Mouse (Mus musculus) inflammation-experienced regulatory T-cells, adult 6 months (primary cell): Measurements from ENCODE around the gene Ckb. TPM values are rescaled to one million over a fixed set of nuclear protein-coding genes. Genes with fewer than 3 reads are reported as not detected.
"Not testable (repeated sequence)": the region's sequence is repeated elsewhere in the genome, so short reads cannot be mapped to it uniquely, and the experiment has no call there.

Source experiments
- ATAC-seq: one replicate; pipeline ENCODE4 v1.8.0; 2017
- polyA plus RNA-seq, 3 experiments: library from polyadenylated mRNA; unstranded; fragments of 100-300 nt; shearing (Covaris generic); gene quantifications; one replicate each; pipeline ENCODE4 v1.2.1; 2017

Gene Ckb
- polyA plus RNA-seq, 3 experiments from 2014 or later = 24.2 to 37.2 (median 31.8) TPM

DNA sequence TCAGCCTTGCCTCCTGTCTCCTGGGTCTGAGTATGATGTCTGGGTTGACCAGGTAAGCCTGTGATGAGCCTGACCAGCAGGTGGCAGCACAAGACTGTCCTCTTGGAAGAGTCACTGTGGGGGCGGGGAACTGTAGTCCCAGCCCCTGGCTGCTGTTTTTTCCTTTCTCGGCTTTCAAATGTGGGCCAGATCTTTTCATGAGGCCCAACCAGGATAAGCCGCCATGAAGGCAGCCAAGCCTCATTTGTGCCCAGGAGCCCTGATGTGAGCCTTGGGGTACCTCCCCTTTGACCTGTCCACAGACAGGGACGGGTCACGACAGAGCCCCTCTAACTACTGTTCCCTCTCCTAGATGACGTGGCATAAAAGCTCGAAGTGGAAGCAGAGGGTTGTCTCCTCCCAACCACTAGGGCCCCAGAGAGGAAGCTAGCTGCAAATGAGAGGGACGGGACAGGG lies 3.7 kb downstream of the Ckb start:
- ATAC-seq = peak; percentile 77

DNA sequence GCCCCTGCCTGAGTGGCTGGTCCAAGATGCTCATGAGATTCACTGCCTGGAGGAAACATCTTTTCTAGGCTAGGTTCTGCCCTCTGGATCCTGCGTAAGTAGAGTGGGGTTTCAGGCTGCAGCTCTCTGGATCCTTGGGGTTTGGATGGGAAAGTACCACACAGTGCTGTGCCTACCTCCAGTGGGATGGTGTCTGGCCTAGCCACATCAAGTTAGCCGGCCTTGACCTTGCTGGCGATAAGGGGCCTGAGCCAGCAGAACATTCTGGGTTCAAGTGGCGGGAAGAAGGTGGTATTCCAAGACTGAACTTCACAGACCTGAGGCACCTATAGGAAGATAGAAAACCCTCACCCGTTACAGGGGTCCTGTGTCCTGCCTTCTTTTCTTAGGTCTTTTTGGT lies 4.7 kb downstream of the Ckb start:
- no peak for ATAC-seq

DNA sequence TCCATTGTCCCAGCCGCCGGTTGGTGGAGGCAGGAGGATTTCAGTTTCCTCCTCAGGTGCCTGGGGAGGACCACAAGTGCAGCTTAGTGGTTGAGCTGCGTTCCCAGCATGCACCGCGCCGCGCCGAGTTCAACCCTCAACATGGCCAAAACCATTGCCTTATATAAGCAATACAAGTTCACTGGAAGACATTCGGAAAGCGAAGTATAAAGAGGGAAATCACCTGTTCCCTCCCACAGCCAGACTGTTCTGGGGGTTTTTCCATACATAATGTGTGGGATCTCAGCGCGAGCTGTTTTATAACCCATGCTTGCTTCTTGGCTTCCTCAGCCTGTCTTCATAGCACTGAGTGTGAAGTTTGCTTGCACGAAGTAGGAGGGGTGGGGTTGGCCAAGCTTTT lies 5.8 kb downstream of the Ckb start:
- no peak for ATAC-seq

DNA sequence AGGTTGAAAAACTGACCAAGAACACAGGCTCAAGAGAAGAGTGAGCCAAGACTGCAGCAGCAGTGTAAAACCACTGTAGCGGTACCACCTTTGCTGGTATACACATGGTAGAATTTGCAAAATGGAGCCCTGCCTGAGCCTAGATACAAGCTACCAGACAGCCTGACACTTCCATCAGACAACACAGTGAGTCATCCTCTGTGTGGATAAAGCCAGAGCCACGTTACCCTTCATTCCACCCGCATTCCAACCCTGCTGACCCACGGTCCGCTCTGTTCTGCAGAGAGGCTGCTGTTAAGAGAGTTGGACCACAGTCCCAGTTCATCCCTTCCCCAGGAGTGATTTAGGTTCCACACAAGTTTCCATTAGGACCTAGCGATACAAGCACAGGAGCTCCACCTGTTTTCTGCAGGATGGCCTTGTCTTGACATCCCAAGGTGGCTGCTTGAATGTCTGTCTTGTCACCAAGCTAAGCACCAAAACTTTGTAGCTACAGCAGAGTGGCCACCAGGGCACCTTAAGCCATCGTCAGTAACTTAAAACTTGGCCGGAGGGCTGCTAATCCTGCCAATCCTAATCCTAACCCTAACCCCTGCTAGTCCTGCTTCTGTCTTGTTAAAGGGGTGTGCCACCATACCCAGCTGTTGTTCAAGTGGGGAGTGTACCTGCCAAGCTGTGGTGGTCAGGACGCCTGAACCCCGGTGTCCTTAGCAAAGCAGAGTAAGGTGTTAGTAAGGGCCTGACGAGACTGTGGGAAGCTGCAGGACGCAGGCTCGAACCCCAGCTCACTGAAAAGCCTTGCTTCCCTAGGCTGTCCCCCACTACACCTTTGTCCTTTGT lies 6.9 kb downstream of the Ckb start:
- ATAC-seq = no peak

DNA sequence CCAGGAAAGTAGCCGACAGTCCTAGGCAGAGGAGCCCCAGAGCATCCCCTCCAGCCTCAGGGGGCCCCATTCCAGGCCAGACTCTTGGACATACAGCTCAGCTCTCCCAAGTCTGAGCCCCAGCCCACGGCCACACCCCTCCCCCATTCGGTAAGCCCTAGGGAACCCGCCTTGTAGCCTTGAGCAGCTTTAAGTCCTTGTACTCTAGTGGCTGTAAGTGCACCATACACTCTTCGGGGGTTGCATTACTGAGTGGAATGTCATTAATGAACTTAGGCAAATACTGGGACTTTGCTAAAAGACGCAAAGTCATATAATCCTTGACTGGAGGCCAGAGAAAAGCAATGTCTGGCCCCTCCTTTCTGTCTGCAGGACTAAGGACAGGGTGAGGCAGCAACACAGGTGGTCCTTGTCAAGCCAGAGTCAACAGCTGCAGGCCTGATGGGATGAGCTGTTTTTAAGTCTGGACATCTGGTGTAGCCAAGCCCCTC lies 7.9 kb downstream of the Ckb start:
- ATAC-seq = no peak

DNA sequence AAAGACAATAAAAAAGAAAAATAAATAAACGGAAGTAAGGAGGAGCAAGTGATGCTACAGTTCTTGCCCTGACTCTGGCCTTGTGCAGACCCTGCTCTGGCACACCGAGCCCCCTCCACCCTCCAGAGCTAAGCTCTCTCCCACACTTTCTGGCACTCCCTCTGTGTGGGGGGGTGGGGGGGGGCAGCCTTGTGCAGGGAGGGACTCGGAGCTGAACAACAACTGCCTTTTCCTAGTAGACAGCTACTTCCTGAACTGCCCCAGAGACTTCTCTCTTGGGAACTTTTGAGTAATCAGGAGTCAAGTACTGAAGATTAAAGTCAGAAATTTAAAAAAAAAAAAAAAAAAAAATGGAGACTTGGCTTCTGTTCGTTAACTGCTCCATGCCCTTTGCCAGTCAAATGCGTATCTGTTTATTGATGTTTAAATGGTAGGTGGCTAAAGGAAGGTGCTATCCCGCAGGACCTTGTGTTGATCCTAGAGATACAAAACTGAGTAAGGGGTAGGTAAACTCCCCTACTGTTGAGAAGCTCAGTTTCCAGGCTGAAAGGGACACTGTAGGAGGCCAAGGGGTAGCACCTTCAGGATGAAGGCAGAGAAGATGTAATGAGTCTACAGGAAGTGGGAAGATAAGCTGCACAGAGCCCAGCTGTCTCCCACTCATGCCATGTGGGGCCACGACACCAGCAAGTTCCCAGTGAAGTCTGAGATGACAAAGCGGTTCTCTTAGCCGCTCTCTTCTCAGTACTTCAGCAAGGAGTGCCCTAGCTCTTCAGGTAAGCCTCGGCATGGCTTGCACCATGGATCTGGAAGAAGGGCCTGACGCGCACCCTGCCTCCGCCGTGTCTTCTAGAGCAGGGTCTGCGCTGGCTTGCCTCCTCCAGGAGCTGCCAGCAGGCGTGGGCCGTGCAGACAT lies 8.7 kb downstream of the Ckb start:
- ATAC-seq = no peak

DNA sequence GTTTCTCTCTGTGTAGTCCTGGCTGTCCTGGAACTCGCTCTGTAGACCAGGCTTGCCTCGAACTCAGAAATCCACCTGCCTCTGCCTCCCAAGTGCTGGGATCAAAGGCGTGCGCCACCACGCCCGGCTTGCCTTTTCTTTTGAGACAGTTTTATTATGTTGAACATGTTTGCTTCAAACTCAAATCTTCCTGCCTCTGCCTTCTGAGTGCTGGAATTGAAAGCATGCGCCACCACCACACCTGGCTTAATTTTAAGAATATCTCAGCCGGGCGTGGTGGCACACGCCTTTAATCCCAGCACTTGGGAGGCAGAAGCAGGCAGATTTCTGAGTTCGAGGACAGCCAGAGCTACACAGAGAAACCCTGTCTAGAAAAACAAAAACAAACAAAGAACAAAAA lies 10.6 kb downstream of the Ckb start:
- not testable (repeated sequence) for ATAC-seq

DNA sequence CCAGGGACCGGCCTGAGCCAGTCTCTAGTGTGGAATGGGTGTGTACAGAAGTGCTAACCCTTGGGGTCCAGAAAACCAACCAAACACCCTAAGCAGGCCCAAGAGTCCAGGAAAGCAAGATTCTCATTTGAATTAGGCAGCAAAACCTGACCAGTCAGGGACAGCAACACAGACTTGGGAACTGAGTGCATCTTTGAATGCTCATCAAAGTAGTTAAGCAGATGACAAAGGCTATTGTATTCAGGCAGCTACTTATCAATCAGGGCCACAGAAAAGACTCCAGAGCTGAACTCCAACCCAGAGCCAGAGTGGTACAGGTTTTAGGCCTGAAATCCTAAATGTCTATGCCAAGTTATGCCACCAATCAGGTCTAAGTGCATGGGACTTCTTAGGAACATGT lies 11.5 kb downstream of the Ckb start:
- ATAC-seq = no peak

DNA sequence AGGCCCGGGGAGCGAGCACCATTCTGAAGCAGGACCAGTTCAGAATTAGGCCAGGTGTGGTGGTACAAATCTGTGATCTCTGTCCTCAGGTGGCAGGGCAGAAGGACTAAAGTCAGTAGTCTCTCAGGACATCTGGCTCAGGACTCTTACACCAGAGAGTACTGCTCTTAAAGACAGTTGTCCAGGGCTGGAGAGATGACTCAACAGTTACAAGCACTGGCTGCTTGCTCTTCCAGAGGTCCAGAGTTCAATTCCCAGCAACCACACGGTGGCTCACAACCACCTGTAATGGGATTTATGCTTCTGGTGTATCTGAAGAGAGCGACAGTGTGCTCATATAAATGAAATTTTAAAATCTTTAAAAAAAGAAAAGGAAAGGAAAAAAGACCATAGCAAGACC lies 12.8 kb downstream of the Ckb start:
- ATAC-seq = no peak

DNA sequence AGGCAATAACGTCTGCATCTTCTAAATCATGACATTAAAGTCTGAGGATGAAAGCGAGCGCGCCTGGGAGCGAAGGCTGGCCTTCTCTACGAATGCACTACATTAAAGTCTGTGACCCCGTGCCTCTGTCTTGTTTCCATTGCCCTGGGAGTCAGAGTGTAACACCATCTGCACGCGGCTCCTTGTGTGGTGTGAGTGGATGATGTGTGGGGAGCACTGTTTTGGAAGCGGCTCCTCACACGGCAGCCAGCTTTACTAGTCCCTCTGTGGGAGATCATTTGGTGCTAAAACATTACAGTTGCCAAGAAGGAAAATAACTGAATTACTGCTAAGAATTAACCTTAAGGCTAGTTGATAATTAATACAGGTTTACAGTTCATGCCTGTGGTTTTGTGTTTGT lies 16.4 kb downstream of the Ckb start:
- ATAC-seq = no peak

DNA sequence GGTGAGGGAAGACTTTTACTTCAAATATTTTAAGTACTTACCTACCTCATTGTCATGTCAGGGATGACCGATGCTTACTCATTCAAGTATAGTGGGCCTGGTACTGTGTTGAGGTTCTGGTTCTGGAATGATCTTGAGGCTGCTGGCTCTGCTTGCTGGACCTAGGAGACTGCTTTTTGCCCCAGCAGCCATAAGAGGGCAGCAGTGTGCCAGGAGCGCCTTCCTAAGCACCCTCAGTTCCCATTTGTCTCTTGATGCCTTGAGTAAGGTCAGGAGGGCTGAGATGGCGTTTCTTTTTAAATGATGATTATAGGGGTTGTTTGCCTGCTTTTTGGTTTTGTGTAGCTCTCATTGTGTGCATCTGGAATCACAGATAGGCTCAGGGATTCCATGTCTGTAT lies 18.7 kb downstream of the Ckb start:
- ATAC-seq = peak; percentile 54

DNA sequence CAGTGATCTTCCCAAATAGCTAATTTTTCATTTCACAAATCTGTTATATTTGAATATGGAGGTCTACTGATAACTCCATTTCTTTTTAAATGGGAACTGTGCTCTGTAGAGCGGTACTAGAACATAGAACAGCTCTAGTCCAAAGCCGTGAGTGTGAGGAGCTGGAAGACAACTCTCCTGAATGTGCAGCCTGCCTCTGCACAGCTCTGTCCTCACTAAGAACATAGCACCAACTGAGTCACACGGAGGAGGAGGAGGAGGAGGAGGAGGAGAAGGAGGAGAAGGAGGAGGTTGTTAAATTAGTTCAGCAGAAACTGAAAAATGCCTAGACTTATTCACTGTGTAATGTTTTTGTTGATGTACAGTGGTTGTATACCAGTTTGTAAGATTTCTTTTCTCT lies 19.2 kb downstream of the Ckb start:
- ATAC-seq = no peak

DNA sequence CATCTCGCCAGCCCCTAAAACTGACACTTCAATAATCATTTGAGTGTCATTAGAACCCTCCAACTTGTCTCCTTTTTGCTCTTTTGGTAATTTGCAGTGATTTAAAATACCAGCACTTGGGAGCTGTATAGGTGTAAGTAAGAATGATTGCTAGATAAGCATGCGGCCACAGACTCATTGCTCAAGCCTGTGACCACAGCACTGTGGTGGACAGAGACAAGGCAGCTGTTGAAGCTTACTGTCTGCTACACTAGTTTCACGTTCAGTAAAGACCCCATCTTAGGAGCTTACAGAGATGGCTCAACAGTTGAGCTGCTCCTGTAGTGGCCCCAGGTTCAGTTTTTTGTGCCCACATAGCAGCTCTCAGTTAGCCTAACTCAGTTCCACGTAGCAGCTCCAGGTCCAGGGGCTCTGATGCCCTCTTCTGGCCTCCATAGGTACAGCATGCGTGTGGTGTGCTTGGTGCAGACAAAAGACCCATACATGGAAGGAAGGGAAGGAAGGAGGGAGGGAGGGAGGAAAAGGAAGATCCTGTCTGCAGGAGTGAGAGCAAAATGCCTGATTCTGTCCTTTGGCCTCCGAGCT lies 24.0 kb downstream of the Ckb start:
- no peak for ATAC-seq

Other genes with a start within 250 kb of the Ckb start
- gene Tnfaip2, start 229.9 kb downstream of the Ckb start, polyA plus RNA-seq = not detected
- not detected for gene Gm266, start 186.5 kb downstream of the Ckb start, polyA plus RNA-seq
- 100 to 1,000 TPM in 2 of 3 experiments, 10 to 100 TPM in 1; 80.7 to 196 (median 189) TPM for gene Eif5, start 134.3 kb downstream of the Ckb start, polyA plus RNA-seq
- gene Mark3, start 97.8 kb downstream of the Ckb start, polyA plus RNA-seq = 10 to 100 TPM; 16.4 to 45.8 (median 41.1) TPM
- gene Trmt61a, start 5.8 kb upstream of the Ckb start, polyA plus RNA-seq = 1 to 10 TPM; 3.2 to 4.4 (median 3.3) TPM
- gene Bag5, start 40.9 kb upstream of the Ckb start, polyA plus RNA-seq = 10 to 100 TPM; 22.0 to 40.1 (median 36.7) TPM
- gene Apopt1, start 40.9 kb upstream of the Ckb start, polyA plus RNA-seq = 10 to 100 TPM; 55.8 to 85.0 (median 74.3) TPM
- gene Klc1, start 86.5 kb upstream of the Ckb start, polyA plus RNA-seq = 10 to 100 TPM; 17.9 to 19.7 (median 18.3) TPM
- gene Xrcc3, start 141.5 kb upstream of the Ckb start, polyA plus RNA-seq = 1 to 10 TPM; 2.8 to 5.2 (median 4.1) TPM
- gene Zfyve21, start 141.8 kb upstream of the Ckb start, polyA plus RNA-seq = 1 to 10 TPM; 3.5 to 6.8 (median 4.5) TPM
- gene Ppp1r13b, start 235.8 kb upstream of the Ckb start, polyA plus RNA-seq = 10 to 100 TPM in 1 of 3 experiments, 1 to 10 TPM in 2; 4.1 to 12.6 (median 8.6) TPM